Mouse (Mus musculus): ENCODE results near the gene A430033K04Rik.

Gene A430033K04Rik

DNA sequence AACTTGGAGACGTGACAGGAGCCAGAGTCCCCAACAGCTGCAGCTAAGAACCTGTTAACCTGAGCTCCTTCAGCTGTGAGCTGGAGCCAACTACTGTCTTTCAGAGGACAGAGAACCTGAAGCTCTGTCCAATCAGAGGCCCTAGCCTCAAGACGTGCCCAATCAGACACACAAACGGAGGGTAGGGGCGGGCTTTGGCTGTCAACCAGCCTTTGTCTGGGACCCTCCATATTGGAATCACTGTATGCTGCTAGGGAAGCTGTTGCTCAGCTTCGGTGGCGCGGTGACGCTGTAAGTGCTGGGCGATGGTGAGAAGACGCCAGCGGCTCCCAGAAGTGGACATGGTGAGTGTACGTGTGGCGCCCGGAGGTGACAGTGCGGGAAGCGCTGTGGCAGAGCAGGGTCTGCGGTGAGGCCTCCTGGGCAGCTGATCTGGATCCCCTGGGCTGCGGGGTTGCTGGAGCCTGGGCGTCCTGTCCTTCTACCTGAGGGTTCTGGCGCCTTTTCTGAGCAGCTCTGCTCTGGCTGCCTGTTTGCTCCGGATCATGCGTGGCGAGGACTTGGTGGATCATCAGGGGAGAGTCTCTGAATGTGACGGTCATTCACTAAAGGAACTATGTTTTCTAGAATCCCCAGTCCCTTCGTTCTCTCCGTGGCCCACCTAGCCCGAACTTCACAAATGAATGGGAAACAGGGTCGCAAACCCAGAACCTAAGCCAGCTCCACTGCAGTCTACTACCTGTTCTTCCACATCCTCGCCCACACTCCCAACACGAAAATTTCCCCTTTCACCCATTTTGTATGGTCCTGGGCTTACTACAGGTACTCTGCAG is at the start of gene A430033K04Rik:
TSS of gene A430033K04Rik (plus strand) at position 215 of the 833 bp plus-strand sequence.
- CTCF ChIA-PET, result interaction anchor here (1.0 kb wide), 1 partner anchor 35 kb away, joined by 3 read pairs; no protein-coding TSS in a partner anchor

DNA sequence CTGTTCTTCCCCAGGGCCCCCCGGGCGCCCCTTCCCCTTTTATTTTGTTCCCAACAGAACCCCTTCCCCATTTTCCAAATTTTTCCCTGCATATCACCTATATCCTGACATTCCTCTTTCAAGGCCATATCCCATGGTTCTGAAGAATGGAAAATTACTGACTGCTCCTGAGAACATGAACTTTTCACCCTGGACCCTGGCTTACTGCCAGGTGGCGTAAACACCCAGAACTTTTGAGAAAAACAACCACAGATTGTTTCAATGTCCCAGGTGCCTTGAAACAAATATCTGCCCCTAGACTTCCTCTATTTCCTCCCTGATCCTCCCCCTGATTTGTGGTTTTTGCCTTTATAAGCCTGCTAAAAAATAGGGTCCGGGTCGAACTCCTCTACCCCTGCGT is 35.3 kb upstream of the A430033K04Rik start:
- CTCF ChIA-PET, result no interaction called here

DNA sequence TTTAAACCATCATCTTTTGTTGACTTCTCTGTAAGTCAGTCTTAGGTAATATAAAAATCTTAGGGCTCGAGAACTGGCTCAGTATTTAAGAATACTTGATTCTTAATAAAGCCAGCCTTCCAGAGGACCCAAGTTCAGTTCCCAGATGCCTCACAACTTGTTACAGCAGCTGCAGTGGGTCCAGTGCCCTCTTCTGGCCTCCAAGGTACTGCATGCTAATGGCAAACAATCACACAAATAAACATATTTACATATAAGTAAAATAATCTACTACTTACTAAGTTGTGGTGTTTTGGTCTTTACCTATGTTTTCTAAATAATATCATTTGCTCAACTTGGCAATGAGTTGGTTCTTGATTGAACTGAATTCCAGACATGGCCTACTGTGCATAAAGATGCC is 4.3 kb upstream of the A430033K04Rik start:
- CTCF ChIA-PET, result no interaction called here

DNA sequence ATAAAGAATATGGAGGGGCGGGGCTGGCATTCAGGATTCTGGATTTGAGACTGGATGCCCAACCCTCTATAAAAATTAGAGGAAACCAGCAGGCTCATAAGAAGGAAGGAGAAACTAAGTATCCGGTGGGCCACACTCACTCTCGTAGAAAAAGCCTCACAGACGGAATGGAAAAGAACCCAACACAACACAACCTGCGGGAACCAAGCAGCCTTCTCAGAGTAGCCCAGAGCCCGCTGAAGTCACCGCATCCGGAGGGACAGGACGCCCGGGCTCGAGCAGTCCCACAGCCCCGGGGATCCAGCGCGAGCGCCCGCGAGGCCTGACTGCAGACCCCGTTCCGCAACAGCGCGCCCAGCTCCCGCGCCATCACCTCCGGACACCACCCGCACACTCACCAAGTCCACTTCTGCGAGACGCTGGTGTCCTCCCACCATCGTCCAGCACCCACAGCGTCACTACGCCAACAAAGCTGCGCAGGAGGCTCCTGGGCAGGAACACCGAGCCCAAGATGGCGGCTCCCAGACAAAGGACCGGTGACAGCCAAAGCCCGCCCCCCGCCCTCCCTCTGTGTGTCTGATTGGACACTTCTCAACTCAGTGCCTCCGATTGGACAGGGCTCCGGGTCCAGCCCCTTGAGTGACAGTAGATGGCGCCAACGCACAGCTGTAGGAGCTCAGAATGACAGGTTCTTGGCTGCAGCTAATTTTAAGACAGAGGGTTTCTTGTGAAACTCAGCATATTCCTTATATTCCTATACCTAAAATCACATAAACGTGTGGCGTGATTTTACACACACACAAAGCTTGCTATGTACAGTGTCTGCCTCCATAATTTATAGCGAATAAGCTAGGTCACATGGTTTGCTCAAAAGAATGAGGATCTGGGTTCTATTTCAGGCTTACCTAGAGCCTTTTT is 3.2 kb upstream of the A430033K04Rik start, which contains the start of gene Zfp68:
TSS of gene Zfp68 (minus strand) at position 551 of the 918 bp plus-strand sequence.
- CTCF ChIA-PET, result no interaction called here

DNA sequence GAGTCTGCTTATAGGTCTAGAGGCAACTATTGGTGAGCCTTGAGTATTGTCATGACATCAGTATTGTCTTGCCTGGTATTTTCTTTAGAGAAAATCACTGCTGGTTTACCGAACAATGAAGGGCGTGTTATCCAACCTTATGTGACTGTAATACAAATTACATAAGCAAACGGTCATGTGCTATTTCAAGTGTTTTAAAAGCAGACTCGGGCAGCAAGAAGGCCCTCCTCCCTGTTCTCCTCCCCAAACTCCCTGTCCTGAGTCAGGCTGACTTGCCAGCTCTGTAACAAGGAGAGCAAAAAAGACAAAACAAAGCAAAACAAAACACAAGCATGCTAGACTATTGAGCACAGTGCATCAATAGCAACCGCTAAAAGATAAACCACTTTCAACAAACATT is 1.8 kb upstream of the A430033K04Rik start:
- CTCF ChIA-PET, result no interaction called here

DNA sequence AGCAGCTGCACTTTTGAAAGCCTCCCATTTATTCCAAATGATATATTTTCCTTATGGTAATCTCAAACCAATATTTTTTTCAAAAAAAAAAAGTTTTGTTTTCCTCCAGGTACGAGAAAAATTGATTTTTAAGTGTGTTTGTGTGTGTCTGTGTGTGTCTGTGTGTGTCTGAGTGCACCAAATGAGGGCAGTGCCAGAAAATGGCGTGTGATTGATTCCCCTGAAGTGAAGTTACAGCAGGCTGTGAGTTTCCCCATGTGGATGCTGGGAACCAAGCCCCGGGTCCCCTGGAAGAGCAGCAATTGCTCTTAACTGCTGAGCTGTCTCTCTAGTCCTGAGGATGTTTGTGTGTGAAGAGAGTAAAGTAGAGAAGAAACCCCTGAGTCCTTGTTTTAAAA is 818 bp downstream of the A430033K04Rik start:
- CTCF ChIA-PET, result interaction anchor here (0.8 to 1.0 kb wide), 2 partner anchors 35 to 338 kb away, joined by 3 to 4 read pairs; no protein-coding TSS in a partner anchor

DNA sequence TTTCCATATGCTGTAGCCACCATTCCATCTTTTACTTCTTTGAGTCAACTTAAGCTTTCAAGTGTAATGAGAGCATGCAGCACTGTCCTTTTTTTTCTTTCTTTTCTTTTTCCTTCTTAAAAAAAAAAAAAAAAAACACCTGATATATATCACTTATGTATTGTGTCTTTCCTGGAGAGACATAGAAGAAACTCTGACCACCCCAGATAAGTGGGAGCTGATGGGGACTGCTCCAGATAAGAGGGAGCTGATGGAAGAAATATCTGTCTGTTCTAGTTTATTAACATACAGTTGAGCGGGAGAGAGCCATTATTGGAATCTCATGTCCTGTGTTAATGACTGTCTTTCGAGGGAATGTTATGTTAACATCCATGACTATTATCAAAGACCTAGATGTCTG is 13.8 kb downstream of the A430033K04Rik start:
- CTCF ChIA-PET, result no interaction called here

DNA sequence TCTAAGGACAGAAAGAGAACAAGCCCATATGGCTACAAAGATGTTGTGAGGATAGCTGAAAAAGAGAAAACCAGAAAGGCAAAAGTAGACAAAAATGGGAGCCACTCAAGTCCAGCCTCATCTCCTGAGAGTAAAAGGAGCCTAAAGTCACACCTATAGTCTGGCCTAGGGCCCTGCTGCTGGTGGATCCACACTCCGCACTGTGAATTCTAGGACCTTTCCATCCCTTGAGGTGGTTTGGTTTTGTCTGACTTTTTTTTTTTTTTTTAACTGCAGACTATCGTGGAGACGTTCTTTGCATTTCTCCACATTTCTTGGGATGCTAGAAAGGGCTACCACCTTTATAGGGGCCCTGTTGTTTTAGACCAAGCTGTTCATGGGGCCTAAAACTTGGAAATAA is 18.4 kb downstream of the A430033K04Rik start:
- CTCF ChIA-PET, result no interaction called here

DNA sequence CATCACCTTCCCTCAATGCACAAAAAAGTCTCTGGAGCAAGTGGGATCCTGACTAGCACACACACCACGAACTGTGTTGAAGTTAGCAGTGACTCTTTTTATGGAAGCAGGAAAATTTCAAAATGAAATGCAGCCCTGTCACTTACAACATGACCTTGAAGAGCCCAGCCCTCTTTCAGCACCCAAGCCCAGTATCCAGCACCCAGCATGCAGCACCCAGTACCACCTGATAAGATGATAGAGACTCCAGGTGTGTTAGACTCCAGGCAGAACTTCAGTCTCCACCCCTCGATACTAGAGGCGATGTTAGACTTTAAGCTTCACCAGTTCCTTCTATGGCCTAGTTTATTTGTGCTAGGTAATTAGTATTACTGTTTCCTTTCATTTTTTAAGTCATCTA is 19.1 kb downstream of the A430033K04Rik start:
- CTCF ChIA-PET, result no interaction called here

DNA sequence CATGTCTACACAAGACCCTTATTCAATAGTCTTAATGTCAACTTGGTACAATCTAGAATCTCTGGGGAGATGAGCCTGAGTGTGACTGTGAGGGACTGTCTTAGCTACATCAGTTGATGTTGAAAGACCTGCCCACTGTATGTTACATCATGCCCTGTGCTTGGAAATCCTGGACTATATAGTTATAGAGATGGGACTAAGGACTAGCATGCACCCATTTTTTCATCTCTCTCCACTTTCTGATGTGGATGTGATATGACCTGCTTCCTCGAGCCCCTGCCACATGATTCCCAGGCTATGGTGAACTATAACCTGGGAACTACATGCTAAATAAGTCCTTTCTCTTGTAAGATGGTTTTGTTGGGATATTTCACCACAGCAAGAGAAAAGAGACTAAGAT is 30.3 kb downstream of the A430033K04Rik start:
- CTCF ChIA-PET, result no interaction called here

DNA sequence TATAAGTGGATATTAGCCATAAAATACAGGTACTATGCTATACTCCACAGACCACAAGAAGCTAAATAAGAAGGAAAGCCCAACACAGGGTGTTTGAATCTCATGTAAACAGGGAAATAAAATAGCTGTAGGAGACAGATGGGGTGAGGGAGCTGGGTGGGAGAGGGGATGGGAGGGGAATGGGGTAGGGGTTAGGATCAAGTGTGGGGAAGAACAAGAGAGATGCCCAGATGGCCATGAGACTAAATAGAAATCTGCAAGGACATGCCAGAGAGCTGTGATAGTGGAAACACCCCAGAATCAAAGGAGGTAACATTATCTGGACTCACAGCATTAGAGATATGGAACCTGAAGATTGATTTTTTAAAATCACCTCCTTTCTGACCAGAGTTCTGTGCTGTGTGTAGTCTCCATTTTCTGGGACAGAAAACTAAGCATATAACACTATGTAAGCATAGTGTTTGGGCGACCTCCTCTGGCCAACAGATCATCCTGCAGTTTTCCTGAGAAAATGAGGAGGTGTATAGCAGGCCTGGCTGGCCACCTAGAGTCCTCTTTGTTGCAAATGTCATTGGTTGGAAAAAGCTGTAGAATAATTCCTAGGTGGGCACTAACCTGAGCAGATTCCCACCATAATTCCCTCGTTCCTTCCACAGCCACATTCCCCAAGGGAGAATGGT is 34.0 kb downstream of the A430033K04Rik start:
- CTCF ChIA-PET, result interaction anchor here (0.7 kb wide), 1 partner anchor 1314 kb away, joined by 11 read pairs; no protein-coding TSS in a partner anchor

DNA sequence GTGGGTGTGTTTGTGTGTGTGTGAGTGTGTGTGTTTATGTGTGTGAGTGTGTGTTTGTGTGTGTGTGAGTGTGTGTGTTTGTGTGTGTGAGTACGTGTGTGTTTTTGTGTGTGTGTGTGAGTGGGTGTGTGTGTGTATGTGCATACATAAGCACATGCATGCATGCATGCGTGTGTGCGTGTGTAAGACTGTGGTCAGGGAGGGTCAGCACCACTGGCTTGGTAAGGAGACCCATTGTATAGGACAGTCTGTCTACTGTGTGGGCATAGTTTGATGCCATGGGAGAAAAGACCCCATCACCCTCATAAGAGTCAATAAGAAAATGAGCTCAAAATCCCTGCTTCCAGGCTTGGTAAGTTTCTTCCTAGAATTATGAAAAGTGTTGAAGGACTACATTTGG is 34.7 kb downstream of the A430033K04Rik start:
- CTCF ChIA-PET, result interaction anchor here (0.7 to 1.4 kb wide), 2 partner anchors 35 to 54 kb away, joined by 3 to 6 read pairs; no protein-coding TSS in a partner anchor

DNA sequence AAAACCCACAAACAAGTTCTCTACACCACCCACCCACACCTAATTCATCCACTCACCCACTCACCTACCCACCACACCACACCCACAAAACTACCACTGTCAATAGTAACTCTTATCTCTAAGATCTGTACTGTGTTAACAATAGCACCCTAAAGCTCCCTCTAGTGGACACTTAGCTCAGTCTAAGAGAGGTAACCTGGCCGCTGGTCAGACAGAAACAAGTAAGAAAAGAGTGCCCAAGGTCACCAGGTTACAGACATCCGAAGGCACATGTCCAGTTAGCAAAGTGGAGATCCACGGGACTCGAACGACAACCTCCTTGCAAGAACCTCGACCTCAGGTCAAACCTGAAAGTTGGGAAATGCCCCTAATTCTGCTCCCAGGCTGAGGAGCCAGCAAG is 35.2 kb downstream of the A430033K04Rik start:
- CTCF ChIA-PET, result interaction anchor here (0.7 to 1.4 kb wide), 4 partner anchors 35 to 184 kb away, joined by 3 to 6 read pairs (median 3); no protein-coding TSS in a partner anchor

DNA sequence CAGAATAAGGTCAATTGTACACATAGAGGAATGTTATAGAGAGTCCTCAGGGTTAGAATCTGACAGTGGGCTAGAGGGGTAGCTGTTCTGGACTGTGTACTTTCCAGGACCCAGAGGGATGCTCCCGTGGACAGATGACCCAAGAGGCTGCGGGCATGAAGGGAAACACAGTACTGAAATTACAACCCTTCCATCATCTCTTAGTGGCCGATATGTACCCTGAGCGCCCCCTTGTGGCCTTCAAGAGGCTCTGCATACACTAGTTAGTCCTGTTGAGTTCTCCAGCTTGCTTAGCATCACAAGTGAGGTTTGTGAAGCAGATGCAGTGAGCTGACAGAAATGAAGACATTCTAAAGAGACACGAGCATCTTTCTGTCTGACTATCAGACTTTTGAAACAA is 36.3 kb downstream of the A430033K04Rik start:
- CTCF ChIA-PET, result interaction anchor here (1.2 to 1.4 kb wide), 3 partner anchors 36 to 185 kb away, joined by 3 read pairs; no protein-coding TSS in a partner anchor

DNA sequence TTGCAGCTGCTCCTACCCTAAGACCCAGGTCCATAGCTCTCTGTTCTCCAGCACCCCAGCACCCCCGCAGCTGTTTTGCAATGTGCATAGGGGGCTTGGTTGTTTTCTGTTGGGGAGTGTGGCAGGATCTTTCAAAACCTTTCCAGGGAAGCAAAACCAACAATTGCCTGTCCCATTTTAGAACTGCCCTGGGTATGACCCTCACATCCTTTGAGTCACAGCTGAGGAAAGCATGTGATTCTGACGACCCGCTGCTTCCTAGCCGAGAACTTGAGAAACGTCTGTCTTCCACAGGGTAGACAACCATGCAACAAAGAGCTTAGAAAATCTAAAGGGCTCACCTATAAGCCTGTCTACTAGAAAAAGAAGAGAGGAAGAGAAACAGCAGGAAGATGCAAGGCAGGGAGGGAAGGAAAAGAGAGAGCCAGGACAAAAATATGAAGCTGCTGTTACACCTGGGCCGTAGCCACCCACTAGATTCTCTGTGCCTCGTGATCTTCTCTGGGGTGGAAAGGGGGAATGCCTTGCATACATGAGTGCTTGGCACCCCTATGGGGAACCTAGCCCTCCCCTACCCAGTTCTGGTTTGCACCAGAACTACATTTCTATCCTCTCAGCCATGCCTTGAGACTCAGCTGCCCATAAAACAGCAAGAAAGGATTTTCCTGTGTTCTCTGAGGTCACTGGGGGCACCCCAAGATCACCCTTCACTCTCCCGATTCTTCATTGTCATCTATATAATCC is 60.5 kb downstream of the A430033K04Rik start:
- CTCF ChIA-PET, result interaction anchor here (0.6 kb wide), 1 partner anchor 998 kb away, joined by 3 read pairs; no protein-coding TSS in a partner anchor

DNA sequence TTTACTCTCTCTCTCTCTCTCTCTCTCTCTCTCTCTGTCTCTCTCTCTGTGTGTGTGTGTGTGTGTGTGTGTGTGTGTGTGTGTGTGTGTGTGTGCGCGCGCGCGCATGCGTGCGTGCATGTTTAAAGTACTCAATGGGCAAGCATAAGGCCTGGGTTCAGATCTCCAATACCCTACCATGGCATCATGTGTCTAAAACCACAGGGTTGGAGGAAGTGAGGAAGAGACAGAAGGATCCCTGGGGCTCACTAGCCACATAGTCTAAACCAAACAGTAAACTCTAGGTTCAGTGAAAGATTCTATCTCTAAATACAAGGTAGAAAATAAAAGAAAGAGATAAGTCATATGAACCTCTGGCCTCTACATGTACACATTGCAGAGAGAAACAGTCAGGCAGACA is 61.2 kb downstream of the A430033K04Rik start:
- CTCF ChIA-PET, result interaction anchor here (0.6 kb wide), 1 partner anchor 999 kb away, joined by 3 read pairs; no protein-coding TSS in a partner anchor

DNA sequence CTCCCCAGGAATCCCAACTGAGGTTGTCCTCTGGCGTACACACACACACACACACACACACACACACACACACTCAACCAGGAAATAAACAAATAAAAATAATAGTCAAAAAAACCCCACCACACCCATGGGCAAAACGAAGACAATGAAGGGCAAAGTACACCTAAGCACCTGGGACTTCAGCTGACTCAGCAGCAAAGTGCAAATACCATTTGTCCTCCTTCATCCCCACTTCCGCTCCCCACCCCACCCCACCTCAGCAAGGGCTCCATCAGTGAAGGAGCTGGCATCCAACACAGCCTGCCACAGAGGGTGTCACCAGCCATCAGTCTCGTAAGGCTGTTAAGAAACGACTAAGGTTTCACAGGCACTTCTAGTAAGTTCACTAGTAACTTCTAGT is 64.8 kb downstream of the A430033K04Rik start:
- CTCF ChIA-PET, result no interaction called here

DNA sequence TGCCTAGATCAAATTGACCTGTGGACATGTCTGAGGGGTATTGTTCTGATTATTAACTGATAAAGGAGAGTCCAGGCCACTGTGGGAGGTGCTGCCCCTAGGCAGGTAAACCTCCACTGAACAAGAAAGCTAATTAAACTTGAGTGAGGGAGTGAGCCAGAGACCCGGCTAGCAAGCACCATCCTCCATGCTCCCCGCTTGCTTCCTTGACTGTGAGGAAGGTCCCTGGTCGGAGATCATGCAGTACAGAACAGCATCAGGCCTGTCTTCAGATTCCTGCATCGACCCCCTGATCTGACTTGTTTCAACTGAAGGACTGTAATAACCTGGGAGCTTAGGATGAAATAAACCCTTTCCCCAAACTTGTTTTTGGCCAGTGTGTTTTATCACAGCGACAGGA is 66.6 kb downstream of the A430033K04Rik start:
- CTCF ChIA-PET, result no interaction called here

DNA sequence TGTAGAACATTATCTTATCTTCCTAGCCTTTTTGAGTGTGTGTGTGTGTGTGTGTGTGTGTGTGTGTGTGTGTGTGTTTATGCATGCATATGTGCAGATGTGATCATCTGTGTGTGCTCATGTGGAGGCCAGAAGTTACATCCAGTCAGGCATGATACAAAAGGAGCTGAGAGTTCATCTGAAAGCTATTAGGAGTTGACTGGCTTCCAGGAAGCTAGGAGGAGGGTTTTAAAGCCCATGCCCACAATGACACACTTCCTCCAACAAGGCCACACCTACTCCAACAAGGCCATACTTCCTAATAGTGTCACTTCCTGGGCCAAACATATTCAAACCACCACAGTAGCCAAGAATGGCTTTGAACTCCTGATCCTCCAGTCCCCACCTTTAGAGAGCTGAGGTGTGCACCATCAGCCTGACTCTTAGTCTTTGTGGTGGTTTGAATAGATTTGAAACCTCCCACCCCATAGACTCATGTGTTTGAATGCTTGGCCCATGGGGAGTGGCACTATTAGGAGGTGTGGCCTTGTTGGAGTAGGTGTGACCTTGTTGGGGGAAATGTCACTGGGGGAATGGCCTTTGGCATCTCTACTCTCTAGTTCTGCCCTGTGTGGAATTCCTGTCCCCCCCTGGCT is 70.4 kb downstream of the A430033K04Rik start:
- CTCF ChIA-PET, result no interaction called here

DNA sequence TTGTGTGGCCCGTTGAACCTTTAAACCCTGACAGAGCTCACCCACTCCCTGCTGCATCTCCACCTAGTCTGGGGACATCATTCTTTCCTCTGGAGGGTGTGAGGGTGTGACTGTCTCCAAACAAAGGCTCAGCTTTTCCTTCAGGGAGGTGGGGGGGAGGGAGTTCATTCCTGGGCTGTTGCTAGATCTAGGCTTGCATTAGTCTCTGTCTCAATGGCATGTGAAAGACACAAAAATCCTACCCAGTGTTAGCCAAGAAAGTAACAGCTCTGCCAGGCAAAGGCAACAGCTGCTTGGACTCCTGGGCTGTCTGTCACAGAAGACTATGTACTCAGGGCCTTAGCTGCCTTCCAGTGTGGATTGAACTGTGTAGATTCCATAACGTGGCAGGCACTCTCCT is 71.4 kb downstream of the A430033K04Rik start:
- CTCF ChIA-PET, result no interaction called here

All from spleen, embryonic (tissue).